Mouse (Mus musculus): ENCODE measurements around the gene Krt71. TPM values are rescaled to one million over a fixed set of nuclear protein-coding genes. Genes with fewer than 3 reads are reported as not detected.
"Not testable (repeated sequence)": the region's sequence is repeated elsewhere in the genome, so short reads cannot be mapped to it uniquely, and the experiment has no call there.

Gene Krt71
- polyA plus RNA-seq, 1 experiment from 2014 or later = not detected

DNA sequence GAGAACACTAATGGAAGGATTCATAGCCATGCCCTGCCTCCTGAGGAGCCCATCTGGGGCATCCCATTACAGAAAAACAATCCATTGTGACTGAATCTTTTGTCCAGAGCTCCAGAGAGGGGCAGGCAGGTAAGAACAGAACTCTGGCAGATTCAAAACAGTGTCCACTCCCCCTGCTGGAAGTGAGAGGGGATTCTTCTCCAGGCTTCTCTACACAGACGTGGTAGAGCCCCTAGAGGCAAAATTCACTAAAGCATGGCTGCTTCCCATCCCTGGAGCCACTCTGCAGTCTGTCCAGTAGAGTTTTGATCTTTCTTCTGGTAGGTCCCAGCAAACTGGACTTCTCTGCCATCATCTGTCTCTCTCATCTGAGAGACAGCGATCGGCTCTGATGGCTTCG, 38.8 kb downstream of the Krt71 start:
- no peaks in the 10 kb centered on the region for H3K36me3 ChIP-seq (replicated peaks; ENCODE audit: control insufficient read depth, insufficient read depth, low read depth, low read length)
- WGBS = 67% methylated on average over 4 of the region's 4 CpGs
- no peak overlapping the region for H3K4me2 ChIP-seq (ENCODE audit: low read depth, low read length)
- DNase-seq (ENCODE audit: low spot score) (peak; percentile 61), ATAC-seq (replicated peaks; ENCODE audit: insufficient number of reproducible peaks, low FRiP score, low TSS enrichment, low read depth) (no peak)
- no peak overlapping the region for H3K4me3 ChIP-seq (ENCODE audit: low read depth, low read length)
- H3K9me3 ChIP-seq (replicated peaks; ENCODE audit: control insufficient read depth, low read length) = no peaks in the 10 kb centered on the region
- no peaks in the 10 kb centered on the region for H3K27me3 ChIP-seq (ENCODE audit: control insufficient read depth, insufficient read depth, low read length)
- H3K4me1 ChIP-seq (ENCODE audit: control insufficient read depth, insufficient read depth, low read length) = no peaks in the 10 kb centered on the region
- no peak overlapping the region for H3K9ac ChIP-seq (replicated peaks; ENCODE audit: low read length)
- H3K27ac ChIP-seq (replicated peaks; ENCODE audit: low read depth, low read length) = no peak overlapping the region

DNA sequence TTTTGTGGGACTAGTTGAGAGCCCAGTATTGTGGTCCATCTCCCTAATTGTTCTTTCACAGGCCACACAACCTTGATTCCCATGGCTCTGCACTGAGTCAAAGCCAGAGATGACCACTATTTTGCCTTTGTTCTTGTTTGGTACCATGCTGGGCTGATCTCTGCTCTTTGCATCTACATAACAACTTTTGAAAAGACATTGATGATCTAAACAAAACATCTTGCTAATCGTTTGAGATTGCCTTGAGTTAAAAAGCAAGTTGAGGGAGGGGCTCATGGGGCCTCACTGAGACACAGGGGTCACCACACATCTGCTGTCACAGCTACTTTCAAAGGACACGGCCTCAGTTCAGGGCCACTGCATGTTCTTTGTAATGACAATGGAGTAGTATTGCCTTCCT, 40.5 kb downstream of the Krt71 start:
- H3K4me3 ChIP-seq (ENCODE audit: low read depth, low read length) = no peak overlapping the region
- no peaks in the 10 kb centered on the region for H3K4me1 ChIP-seq (ENCODE audit: control insufficient read depth, insufficient read depth, low read length)
- DNase-seq (ENCODE audit: low spot score) = no peak
- H3K4me2 ChIP-seq (ENCODE audit: low read depth, low read length) = no peak overlapping the region
- 21% methylated on average over 2 of the region's 2 CpGs for WGBS
- H3K27ac ChIP-seq (replicated peaks; ENCODE audit: low read depth, low read length) = no peak overlapping the region
- no peaks in the 10 kb centered on the region for H3K27me3 ChIP-seq (ENCODE audit: control insufficient read depth, insufficient read depth, low read length)
- no peaks in the 10 kb centered on the region for H3K9me3 ChIP-seq (replicated peaks; ENCODE audit: control insufficient read depth, low read length)
- H3K36me3 ChIP-seq (replicated peaks; ENCODE audit: control insufficient read depth, insufficient read depth, low read depth, low read length) = no peaks in the 10 kb centered on the region
- ATAC-seq (replicated peaks; ENCODE audit: insufficient number of reproducible peaks, low FRiP score, low TSS enrichment, low read depth) = no peak
- H3K9ac ChIP-seq (replicated peaks; ENCODE audit: low read length) = no peak overlapping the region

DNA sequence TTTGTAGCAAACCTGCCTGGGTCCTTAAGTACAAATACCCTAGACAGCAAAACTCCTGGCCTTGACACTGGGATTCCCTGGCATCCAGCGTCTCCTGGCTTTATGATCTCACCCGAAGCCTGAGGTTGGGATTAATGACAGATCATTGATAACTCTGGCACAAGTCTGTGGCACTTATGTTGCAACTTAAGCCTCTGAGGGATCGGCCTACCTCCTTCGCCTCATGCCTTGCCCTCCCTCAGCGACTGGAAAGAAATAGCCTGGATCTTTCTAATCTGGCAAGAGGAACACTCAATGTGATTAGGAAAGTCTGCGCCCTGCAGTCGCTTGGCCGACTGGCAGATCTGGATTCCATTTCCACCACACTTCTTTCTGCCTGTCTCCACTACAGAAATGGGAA, 43.0 kb downstream of the Krt71 start:
- Histone ChIP-seq H3K9me3 (replicated peaks; ENCODE audit: control insufficient read depth, low read length) (no peaks in the 10 kb centered on the region), H3K36me3 (replicated peaks; ENCODE audit: control insufficient read depth, insufficient read depth, low read depth, low read length) (no peaks in the 10 kb centered on the region), H3K4me1 (ENCODE audit: control insufficient read depth, insufficient read depth, low read length) (no peaks in the 10 kb centered on the region), H3K27ac (replicated peaks; ENCODE audit: low read depth, low read length) (no peak overlapping the region), H3K27me3 (ENCODE audit: control insufficient read depth, insufficient read depth, low read length) (no peaks in the 10 kb centered on the region), H3K4me3 (ENCODE audit: low read depth, low read length) (no peak overlapping the region), H3K9ac (replicated peaks; ENCODE audit: low read length) (no peak overlapping the region), H3K4me2 (ENCODE audit: low read depth, low read length) (no peak overlapping the region)
- 77% methylated on average over 8 of the region's 8 CpGs for WGBS
- ATAC-seq (replicated peaks; ENCODE audit: insufficient number of reproducible peaks, low FRiP score, low TSS enrichment, low read depth) (no peak), DNase-seq (ENCODE audit: low spot score) (no peak)

DNA sequence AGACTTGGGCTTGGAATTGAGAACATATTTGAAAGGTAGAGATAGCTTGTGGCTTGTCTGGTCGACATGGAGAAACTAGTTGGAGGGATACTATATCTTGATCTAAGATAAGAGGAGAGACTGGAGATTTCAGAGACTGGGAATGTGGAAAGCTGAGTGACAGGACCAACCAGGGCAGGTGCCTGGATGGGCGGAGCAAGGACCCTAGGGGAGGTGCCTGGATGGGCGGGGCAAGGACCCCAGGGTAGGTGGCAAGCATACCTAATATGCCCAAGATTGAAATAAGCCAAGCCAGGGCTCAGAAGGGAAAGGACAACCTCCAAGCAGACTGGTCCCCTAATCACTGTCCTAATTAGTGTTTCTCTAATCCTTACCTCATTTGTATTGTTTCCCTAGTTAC, 43.7 kb downstream of the Krt71 start:
- WGBS = 57% methylated on average over 3 of the region's 3 CpGs
- no peaks in the 10 kb centered on the region for H3K27me3 ChIP-seq (ENCODE audit: control insufficient read depth, insufficient read depth, low read length)
- H3K9ac ChIP-seq (replicated peaks; ENCODE audit: low read length) = no peak overlapping the region
- H3K4me1 ChIP-seq (ENCODE audit: control insufficient read depth, insufficient read depth, low read length) = no peaks in the 10 kb centered on the region
- H3K27ac ChIP-seq (replicated peaks; ENCODE audit: low read depth, low read length) = no peak overlapping the region
- no peaks in the 10 kb centered on the region for H3K36me3 ChIP-seq (replicated peaks; ENCODE audit: control insufficient read depth, insufficient read depth, low read depth, low read length)
- no peak overlapping the region for H3K4me3 ChIP-seq (ENCODE audit: low read depth, low read length)
- no peak for ATAC-seq (replicated peaks; ENCODE audit: insufficient number of reproducible peaks, low FRiP score, low TSS enrichment, low read depth)
- DNase-seq (ENCODE audit: low spot score) = no peak
- no peaks in the 10 kb centered on the region for H3K9me3 ChIP-seq (replicated peaks; ENCODE audit: control insufficient read depth, low read length)
- no peak overlapping the region for H3K4me2 ChIP-seq (ENCODE audit: low read depth, low read length)

DNA sequence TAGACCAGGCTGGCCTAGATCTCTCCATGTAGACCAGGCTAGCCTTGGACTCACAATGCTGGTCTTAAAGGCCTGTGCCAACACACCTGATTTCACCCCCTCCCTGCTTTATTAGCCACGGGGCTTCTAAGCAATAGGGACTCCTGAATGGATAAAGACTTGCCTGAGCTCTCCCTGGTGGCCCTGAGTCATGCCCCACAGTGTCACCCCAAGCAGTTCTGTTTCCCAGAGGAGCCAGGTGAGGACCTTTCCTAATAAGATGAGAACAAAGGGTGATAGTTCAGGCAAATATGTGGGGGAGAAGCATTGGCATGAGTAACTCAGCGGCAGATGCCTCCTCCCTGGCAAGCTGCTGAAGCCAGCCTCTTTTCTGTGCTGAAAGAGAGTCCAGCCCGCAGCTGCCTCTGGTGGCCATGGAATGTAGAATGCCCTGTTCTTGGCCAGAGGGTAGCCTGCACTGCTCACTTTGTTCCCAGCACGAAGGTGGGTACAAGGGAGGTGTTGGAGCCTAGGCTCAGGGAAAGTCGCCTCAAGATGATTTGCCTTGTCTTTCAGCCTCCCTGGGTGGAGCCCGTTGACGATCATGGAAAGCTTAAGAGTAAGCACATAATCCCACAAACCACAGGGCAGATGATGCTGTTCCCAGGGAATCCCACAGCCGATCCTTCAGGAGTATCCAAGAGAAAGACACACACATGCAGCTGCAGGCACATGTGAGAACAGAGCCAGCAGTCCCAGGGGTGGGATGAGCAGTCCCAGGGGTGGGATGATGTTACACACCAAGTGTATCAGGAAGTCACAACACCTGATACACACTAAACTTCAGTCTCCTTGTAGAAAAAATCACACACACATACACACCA, 45.4 kb downstream of the Krt71 start:
- no peaks in the 10 kb centered on the region for H3K27me3 ChIP-seq (ENCODE audit: control insufficient read depth, insufficient read depth, low read length)
- H3K27ac ChIP-seq (replicated peaks; ENCODE audit: low read depth, low read length) = no peak overlapping the region
- H3K9ac ChIP-seq (replicated peaks; ENCODE audit: low read length) = no peak overlapping the region
- no peak overlapping the region for H3K4me3 ChIP-seq (ENCODE audit: low read depth, low read length)
- no peak for ATAC-seq (replicated peaks; ENCODE audit: insufficient number of reproducible peaks, low FRiP score, low TSS enrichment, low read depth)
- DNase-seq (ENCODE audit: low spot score) = no peak
- 65% methylated on average over 8 of the region's 8 CpGs for WGBS
- H3K4me2 ChIP-seq (ENCODE audit: low read depth, low read length) = no peak overlapping the region
- no peaks in the 10 kb centered on the region for H3K36me3 ChIP-seq (replicated peaks; ENCODE audit: control insufficient read depth, insufficient read depth, low read depth, low read length)
- H3K4me1 ChIP-seq (ENCODE audit: control insufficient read depth, insufficient read depth, low read length) = no peaks in the 10 kb centered on the region
- no peaks in the 10 kb centered on the region for H3K9me3 ChIP-seq (replicated peaks; ENCODE audit: control insufficient read depth, low read length)

DNA sequence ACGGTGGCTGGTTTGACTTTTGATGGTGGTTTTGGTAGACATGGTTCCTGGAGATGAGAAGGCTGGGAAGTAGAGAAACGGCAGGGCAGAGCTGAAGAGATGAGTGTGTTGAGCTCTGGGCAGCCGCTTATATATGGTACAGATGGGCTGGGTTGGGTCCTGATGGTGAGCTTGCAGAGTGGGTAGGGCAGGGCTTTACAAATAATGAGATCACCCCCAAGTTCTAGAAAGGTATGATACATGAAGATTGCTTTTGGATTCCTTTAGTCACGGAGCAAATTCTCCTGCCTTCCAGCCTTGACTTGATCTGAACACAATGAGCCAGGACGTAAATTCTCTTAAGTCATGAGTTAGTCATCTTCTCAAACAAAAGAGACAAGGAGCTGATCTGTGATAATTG, 48.7 kb downstream of the Krt71 start, which contains the start of gene Krt6a:
Krt6a (minus strand) TSS at position 101 of the 400 bp plus-strand sequence.
- no peaks in the 10 kb centered on the region for H3K9me3 ChIP-seq (replicated peaks; ENCODE audit: control insufficient read depth, low read length)
- H3K4me2 ChIP-seq (ENCODE audit: low read depth, low read length) = no peak within 1 kb of the TSS
- H3K4me3 ChIP-seq (ENCODE audit: low read depth, low read length) = no peak within 1 kb of the TSS
- no peak within 1 kb of the TSS for H3K27ac ChIP-seq (replicated peaks; ENCODE audit: low read depth, low read length)
- H3K9ac ChIP-seq (replicated peaks; ENCODE audit: low read length) = no peak within 1 kb of the TSS
- no peaks in the 10 kb centered on the region for H3K4me1 ChIP-seq (ENCODE audit: control insufficient read depth, insufficient read depth, low read length)
- no peaks in the 10 kb centered on the region for H3K36me3 ChIP-seq (replicated peaks; ENCODE audit: control insufficient read depth, insufficient read depth, low read depth, low read length)
- no peak for ATAC-seq (replicated peaks; ENCODE audit: insufficient number of reproducible peaks, low FRiP score, low TSS enrichment, low read depth)
- no peaks in the 10 kb centered on the region for H3K27me3 ChIP-seq (ENCODE audit: control insufficient read depth, insufficient read depth, low read length)
- DNase-seq (ENCODE audit: low spot score) = no peak
- WGBS = 87% methylated on average over 5 of the region's 5 CpGs

DNA sequence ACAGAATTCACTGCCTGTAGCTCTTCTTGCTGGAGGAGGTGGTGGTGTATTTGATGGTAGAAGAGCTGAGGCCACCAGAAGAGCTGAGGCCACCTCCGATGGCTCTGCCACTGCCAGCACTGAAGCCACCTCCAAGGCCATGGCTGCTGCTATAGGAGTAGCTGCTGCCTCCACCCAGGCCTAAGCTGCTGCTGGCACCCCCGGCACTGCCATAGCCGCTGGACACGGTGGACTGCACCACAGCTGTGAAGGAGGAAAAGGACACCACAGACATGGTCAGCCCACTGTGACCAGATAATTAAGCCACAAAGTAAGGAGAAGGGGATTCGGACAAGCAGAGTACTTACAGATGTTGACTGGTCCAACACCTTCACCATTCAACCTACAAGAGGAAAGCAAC, 52.4 kb downstream of the Krt71 start:
- not testable (repeated sequence) for H3K36me3 ChIP-seq (replicated peaks; ENCODE audit: control insufficient read depth, insufficient read depth, low read depth, low read length); H3K27me3 ChIP-seq (ENCODE audit: control insufficient read depth, insufficient read depth, low read length); H3K4me2 ChIP-seq (ENCODE audit: low read depth, low read length); H3K27ac ChIP-seq (replicated peaks; ENCODE audit: low read depth, low read length); H3K4me3 ChIP-seq (ENCODE audit: low read depth, low read length); DNase-seq (ENCODE audit: low spot score); H3K4me1 ChIP-seq (ENCODE audit: control insufficient read depth, insufficient read depth, low read length); H3K9me3 ChIP-seq (replicated peaks; ENCODE audit: control insufficient read depth, low read length); ATAC-seq (replicated peaks; ENCODE audit: insufficient number of reproducible peaks, low FRiP score, low TSS enrichment, low read depth); H3K9ac ChIP-seq (replicated peaks; ENCODE audit: low read length)
- WGBS = 93% methylated on average over 5 of the region's 5 CpGs

DNA sequence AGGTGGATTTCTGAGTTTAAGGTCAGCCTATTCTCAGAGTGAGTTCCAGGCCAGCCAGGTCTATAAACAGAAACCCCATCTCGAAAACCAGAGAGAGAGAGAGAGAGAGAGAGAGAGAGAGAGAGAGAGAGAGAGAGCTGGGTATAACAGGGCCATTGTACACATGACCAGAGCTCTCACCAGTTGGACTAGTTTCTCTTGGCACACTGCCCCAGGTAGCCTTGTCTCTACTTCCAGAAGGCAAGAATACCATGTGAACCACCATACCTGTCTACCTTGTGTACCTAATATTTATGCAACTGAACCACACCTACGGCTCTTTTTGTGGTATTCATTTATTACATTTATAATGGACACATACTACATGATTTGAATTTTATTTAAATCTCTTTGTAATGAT, 54.7 kb downstream of the Krt71 start:
- H3K9ac ChIP-seq (replicated peaks; ENCODE audit: low read length) = no peak overlapping the region
- no peaks in the 10 kb centered on the region for H3K36me3 ChIP-seq (replicated peaks; ENCODE audit: control insufficient read depth, insufficient read depth, low read depth, low read length)
- DNase-seq (ENCODE audit: low spot score) (no peak), ATAC-seq (replicated peaks; ENCODE audit: insufficient number of reproducible peaks, low FRiP score, low TSS enrichment, low read depth) (no peak)
- 82% methylated on average over 2 of the region's 2 CpGs for WGBS
- H3K4me1 ChIP-seq (ENCODE audit: control insufficient read depth, insufficient read depth, low read length) = no peaks in the 10 kb centered on the region
- no peak overlapping the region for H3K4me2 ChIP-seq (ENCODE audit: low read depth, low read length)
- H3K4me3 ChIP-seq (ENCODE audit: low read depth, low read length) = no peak overlapping the region
- no peaks in the 10 kb centered on the region for H3K9me3 ChIP-seq (replicated peaks; ENCODE audit: control insufficient read depth, low read length)
- H3K27me3 ChIP-seq (ENCODE audit: control insufficient read depth, insufficient read depth, low read length) = no peaks in the 10 kb centered on the region
- no peak overlapping the region for H3K27ac ChIP-seq (replicated peaks; ENCODE audit: low read depth, low read length)

Measured in embryonic facial prominence, embryonic 11.5 days (tissue).